Mouse (Mus musculus) gastrocnemius, adult 2 months (tissue): ENCODE measurements around the gene Ccdc136. TPM values are rescaled to one million over a fixed set of nuclear protein-coding genes. Genes with fewer than 3 reads are reported as not detected.
A peak's percentile ranks its signal among the peaks of the same experiment; 100 is the strongest.

Experiments used
- DNase-seq: peaks from one replicate; pipeline ENCODE4 v3.0.0; 2022
- H3K27ac ChIP-seq: fragments of 200-600 bp; 2 replicates; pipeline ENCODE4 v1.8.1; 2022; ENCODE audit warnings: mild to moderate bottlenecking
- H3K4me3 ChIP-seq: fragments of 200-600 bp; 2 replicates; pipeline ENCODE4 v1.8.1; 2022; ENCODE audit warnings: mild to moderate bottlenecking, moderate library complexity
- CTCF ChIP-seq: fragments of 200-600 bp; IDR thresholded peaks from 2 replicates; pipeline ENCODE4 v1.8.1; 2022; ENCODE audit warnings: antibody characterized with exemption, mild to moderate bottlenecking, moderate library complexity
- intact Hi-C: fragments of 180-260 bp; cut with DNase I; formaldehyde crosslinking; loops from one replicate; pipeline ENCODE4 v1.15.1; 2025
- total RNA-seq, 2 experiments: library from RNA; stranded (reverse); gene quantifications; 2 replicates each; pipeline ENCODE4 v1.2.3; 2021

The Ccdc136 gene
- total RNA-seq, 2 experiments from 2014 or later: 9.6 to 10.5 TPM

GRCm38 (mm10) chr6:29433038-29433803, 37.1 kb downstream of the Ccdc136 start, which contains the start of gene Flnc:
Flnc (plus strand) TSS chr6:29433256.
- H3K4me3 ChIP-seq: peak within 1 kb of the TSS; percentile 94
- peak; percentile 86 for DNase-seq
- intact Hi-C loops: no loop called here
- no peak for TF ChIP-seq CTCF
- peak within 1 kb of the TSS; percentile 99 for H3K27ac ChIP-seq

- no peak for TF ChIP-seq CTCF
- Histone ChIP-seq H3K27ac (peak overlapping the region; percentile 99), H3K4me3 (peak overlapping the region; percentile 94)
- DNase-seq: peak; percentile 88
- intact Hi-C loops: no loop called here
These were observed 38.0 kb downstream of the Ccdc136 start for GRCm38 (mm10) chr6:29433804-29434795.

- Histone ChIP-seq H3K4me3 (peak overlapping the region; percentile 94), H3K27ac (peak overlapping the region; percentile 99)
- TF ChIP-seq CTCF: no peak
- intact Hi-C loops: loop anchor here (5.0 kb wide), 1 partner anchor 73 kb away; no protein-coding TSS in a partner anchor
- DNase-seq: peak; percentile 80
These were observed 39.0 kb downstream of the Ccdc136 start for GRCm38 (mm10) chr6:29434911-29435691.

GRCm38 (mm10) chr6:29435940-29436451, 39.9 kb downstream of the Ccdc136 start:
- H3K4me3 ChIP-seq: peak overlapping the region; percentile 94
- DNase-seq: peak; percentile 67
- no peak for TF ChIP-seq CTCF
- intact Hi-C loops: loop anchor here (5.0 kb wide), 1 partner anchor 74 kb away; no protein-coding TSS in a partner anchor
- H3K27ac ChIP-seq: peak overlapping the region; percentile 99

- intact Hi-C loops: loop anchor here (5.0 kb wide), 1 partner anchor 74 kb away; no protein-coding TSS in a partner anchor
- Histone ChIP-seq H3K4me3 (peak overlapping the region; percentile 94), H3K27ac (peak overlapping the region; percentile 99)
- peak; percentile 80 for DNase-seq
- no peak for TF ChIP-seq CTCF
These were observed 40.4 kb downstream of the Ccdc136 start for GRCm38 (mm10) chr6:29436461-29436934.

- peak overlapping the region; percentile 26 for H3K4me3 ChIP-seq
- DNase-seq: peak; percentile 85
- no peak for TF ChIP-seq CTCF
- peak overlapping the region; percentile 68 for H3K27ac ChIP-seq
- intact Hi-C loops: loop anchor here (5.0 kb wide), 1 partner anchor 77 kb away; no protein-coding TSS in a partner anchor
These were observed 43.1 kb downstream of the Ccdc136 start for GRCm38 (mm10) chr6:29439251-29439650.

- intact Hi-C loops: loop anchor here (5.0 kb wide), 1 partner anchor 77 kb away; no protein-coding TSS in a partner anchor
- no peak overlapping the region for H3K4me3 ChIP-seq
- no peak for TF ChIP-seq CTCF
- peak overlapping the region; percentile 68 for H3K27ac ChIP-seq
- no peak for DNase-seq
These were observed 43.7 kb downstream of the Ccdc136 start for GRCm38 (mm10) chr6:29439789-29440188.

GRCm38 (mm10) chr6:29444773-29445172, 48.7 kb downstream of the Ccdc136 start:
- intact Hi-C loops: no loop called here
- DNase-seq: peak; percentile 72
- H3K27ac ChIP-seq: no peak overlapping the region
- H3K4me3 ChIP-seq: no peak overlapping the region
- TF ChIP-seq CTCF: peak; percentile 77

GRCm38 (mm10) chr6:29445354-29445753, 49.2 kb downstream of the Ccdc136 start:
- no peak overlapping the region for H3K4me3 ChIP-seq
- intact Hi-C loops: no loop called here
- no peak for TF ChIP-seq CTCF
- no peak overlapping the region for H3K27ac ChIP-seq
- peak; percentile 47 for DNase-seq

GRCm38 (mm10) chr6:29449858-29450257, 53.7 kb downstream of the Ccdc136 start:
- Histone ChIP-seq H3K4me3 (no peak overlapping the region), H3K27ac (no peak overlapping the region)
- intact Hi-C loops: no loop called here
- TF ChIP-seq CTCF: no peak
- no peak for DNase-seq

- Histone ChIP-seq H3K4me3 (no peak overlapping the region), H3K27ac (no peak overlapping the region)
- no peak for TF ChIP-seq CTCF
- DNase-seq: no peak
- intact Hi-C loops: no loop called here
These were observed 54.6 kb downstream of the Ccdc136 start for GRCm38 (mm10) chr6:29450667-29451066.

GRCm38 (mm10) chr6:29461502-29461901, 65.4 kb downstream of the Ccdc136 start:
- intact Hi-C loops: no loop called here
- TF ChIP-seq CTCF: no peak
- Histone ChIP-seq H3K4me3 (no peak overlapping the region), H3K27ac (no peak overlapping the region)
- DNase-seq: no peak
